Mouse (Mus musculus): ENCODE results near the gene Lamtor2.

The Lamtor2 gene

DNA sequence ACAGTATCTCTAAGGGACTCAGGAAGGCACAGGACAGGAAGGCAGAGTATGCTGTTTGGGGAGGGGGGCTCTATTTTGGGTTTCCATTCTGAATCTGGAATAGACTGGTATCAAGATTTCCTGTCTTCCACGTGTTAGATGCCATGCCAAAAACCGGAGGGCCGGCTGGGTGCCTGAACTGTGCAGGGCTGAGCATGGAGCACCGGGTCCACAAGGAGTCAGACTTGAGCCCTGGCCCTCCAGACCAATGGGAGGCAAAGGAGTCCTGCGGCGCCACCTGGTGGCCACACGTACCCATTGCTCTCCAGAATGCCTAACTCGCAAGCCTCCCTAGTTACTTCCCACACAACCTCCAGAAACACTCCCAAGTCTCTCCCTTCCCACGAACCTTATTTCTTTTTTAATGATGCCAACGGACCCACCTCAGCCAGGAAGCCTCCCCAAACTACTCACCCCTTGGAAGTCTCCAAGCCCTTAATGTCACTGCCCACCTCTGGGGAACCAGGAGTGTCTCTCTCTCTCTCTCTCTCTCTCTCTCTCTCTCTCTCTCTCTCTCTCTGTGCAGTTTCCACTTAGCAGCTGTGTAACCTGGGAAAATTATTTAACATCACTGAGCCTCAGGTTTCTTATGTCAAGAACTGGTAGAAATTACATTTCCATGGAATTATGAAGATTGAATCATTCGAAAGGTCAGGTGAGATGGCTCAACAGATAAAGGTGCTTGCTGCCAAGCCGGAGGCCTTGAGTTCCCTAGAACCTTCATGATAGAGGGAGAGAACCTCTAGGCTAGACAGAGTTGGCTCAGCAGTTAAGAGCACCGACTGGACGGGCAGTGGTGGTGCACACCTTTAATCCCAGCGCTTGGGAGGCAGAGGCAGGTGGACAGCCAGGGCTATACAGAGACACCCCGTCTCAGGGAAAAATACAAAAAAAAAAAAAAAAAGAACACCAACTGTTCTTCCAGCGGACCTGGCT lies 26.4 kb downstream of the Lamtor2 start:
- in situ Hi-C loops (cut with MboI; ENCODE audit: low sequenced_read_pairs), result no loop called here

DNA sequence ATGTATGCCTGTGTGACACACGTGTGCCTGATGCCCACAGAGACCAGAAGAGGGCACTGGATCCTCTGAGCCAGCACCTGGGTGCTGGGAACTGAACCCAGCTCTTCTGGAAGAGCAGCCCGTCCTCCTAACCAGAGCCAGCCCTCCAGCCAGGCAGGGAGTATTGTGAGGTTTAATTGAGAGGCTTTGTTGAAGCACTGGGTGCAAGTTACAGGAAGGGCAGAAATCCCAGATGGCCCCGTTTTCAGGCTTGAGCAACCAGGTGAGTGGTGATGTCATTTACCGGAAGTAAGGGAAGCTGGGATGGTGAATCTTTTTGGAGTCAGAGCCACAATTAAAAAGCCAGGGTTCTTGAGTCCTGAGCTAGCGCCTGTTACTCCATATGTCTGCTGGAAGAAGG lies 27.9 kb downstream of the Lamtor2 start:
- in situ Hi-C loops (cut with MboI; ENCODE audit: low sequenced_read_pairs), result no loop called here

DNA sequence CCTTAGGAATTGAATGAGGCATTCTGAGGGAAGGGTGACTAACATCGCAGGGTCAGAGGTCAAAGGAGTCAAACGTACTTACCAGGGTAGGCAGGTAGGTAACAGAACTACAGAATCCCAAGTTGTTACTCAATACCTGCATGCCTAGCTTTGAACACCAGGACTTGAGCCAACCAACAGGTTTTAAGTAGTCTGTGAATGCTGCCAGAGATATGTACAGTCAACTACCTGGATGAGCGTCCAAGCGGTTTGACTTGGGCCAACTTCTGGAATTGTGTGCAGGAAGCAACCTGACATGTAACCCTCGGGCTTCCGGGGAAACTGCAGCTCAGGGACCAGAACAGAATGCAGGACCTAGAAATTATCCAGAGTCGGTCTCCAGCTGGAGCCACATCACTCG lies 29.8 kb downstream of the Lamtor2 start:
- in situ Hi-C loops (cut with MboI; ENCODE audit: low sequenced_read_pairs), result loop anchor here (5.0 kb wide), 1 partner anchor 36 kb away; no protein-coding TSS in a partner anchor

DNA sequence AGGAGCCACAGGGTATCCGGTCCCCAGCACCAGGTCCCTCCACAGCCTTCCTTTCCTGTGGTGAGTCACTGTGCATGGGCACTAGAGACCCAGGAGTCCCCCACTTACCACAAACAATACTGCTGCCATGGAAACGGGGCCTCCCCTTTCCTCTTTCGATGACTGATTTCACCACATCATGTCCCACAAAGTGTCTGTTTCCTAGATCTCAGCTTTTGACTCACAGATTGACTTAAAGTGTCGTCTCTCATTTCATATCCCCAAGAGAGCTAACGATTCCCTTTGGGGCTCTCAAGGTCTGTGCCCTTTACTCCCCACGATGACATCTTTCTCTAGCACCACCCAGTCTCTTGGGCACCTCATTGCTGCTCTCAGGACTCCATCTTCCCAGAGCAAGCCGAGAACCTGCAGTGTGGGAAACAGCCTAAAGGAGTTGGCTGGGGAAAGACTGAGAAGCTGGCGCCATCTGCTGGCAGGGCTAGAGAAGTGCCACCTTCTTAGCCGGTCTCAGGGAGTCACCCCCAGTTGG lies 31.0 kb downstream of the Lamtor2 start:
- in situ Hi-C loops (cut with MboI; ENCODE audit: low sequenced_read_pairs), result loop anchor here (5.0 kb wide), 1 partner anchor 35 kb away; no protein-coding TSS in a partner anchor

DNA sequence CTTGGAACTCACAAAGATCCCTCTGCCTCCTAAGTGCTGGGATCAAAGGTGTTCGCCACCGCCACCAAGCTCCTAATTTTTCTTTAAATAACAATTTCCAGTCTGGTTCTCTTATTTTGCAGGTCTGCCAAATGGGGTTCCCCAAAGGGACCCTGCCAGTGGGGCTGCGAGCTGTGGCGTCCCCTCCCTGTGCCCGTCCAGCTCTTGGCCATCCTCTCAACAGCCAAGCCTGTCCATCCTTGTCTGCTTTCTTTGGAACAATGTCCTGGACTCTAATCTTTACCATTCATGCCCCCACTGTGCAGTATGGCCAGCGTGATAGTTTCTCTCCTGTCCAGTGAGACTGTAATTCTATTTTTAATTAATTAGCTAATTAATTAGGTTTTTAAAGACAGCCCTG lies 31.7 kb downstream of the Lamtor2 start:
- in situ Hi-C loops (cut with MboI; ENCODE audit: low sequenced_read_pairs), result loop anchor here (5.0 kb wide), 1 partner anchor 34 kb away; no protein-coding TSS in a partner anchor

DNA sequence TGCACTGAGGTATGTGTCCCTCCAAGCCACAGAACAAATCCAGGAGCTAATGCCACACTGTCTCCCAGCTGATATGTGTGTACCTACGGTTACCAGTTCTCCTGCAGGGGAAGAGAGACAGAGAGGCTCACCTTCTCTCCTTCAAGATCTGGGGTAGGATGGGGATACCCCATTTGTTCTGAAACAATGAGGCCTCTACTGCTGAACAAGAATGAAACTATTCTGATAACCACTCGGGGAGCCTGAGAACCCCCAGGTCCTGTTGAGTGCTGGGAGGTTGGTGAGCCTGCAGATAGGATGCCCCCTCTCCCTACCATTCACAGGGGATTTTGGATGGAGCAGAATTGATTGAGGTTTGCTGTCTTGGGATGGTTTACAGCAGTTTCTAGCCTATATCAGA lies 32.8 kb downstream of the Lamtor2 start:
- in situ Hi-C loops (cut with MboI; ENCODE audit: low sequenced_read_pairs), result loop anchor here (5.0 kb wide), 1 partner anchor 33 kb away; no protein-coding TSS in a partner anchor

DNA sequence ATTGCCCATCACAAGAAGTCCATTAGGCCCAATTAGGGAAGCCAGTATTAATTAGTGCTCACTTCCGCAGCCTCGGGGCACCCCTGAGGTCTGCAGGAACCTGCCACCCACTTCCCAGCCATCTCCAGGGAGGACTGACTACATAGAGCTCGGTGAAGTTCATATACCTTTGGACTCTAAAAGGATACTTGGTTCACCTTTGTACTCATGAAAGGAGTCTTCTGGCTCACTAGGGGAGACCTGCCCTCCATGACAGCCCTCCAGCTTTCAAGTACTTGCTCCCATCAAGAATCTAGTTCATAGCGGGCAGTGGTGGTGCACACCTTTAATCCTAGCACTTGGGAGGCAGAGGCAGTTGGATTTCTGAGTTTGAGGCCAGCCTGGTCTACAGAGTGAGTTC lies 34.5 kb downstream of the Lamtor2 start:
- in situ Hi-C loops (cut with MboI; ENCODE audit: low sequenced_read_pairs), result no loop called here

- in situ Hi-C loops (cut with MboI; ENCODE audit: low sequenced_read_pairs), result no loop called here
Measured at GRCm38 (mm10) chr3:88516407-88516806, 36.5 kb downstream of the Lamtor2 start.

DNA sequence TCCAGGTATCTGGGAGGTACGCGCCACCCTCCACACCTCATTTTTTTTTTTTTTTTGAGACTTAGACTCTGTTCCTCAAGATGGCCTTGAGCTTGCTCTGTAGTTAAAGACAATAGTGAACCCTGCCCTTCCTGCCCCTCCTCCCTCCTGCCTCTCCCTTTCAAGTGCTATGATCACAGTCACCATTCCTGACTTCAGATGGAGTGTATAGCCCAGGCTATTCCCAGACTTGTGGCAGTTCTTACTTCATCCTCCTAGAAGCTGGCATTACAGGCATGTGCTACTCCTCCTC lies 37.8 kb downstream of the Lamtor2 start:
- in situ Hi-C loops (cut with MboI; ENCODE audit: low sequenced_read_pairs), result no loop called here

DNA sequence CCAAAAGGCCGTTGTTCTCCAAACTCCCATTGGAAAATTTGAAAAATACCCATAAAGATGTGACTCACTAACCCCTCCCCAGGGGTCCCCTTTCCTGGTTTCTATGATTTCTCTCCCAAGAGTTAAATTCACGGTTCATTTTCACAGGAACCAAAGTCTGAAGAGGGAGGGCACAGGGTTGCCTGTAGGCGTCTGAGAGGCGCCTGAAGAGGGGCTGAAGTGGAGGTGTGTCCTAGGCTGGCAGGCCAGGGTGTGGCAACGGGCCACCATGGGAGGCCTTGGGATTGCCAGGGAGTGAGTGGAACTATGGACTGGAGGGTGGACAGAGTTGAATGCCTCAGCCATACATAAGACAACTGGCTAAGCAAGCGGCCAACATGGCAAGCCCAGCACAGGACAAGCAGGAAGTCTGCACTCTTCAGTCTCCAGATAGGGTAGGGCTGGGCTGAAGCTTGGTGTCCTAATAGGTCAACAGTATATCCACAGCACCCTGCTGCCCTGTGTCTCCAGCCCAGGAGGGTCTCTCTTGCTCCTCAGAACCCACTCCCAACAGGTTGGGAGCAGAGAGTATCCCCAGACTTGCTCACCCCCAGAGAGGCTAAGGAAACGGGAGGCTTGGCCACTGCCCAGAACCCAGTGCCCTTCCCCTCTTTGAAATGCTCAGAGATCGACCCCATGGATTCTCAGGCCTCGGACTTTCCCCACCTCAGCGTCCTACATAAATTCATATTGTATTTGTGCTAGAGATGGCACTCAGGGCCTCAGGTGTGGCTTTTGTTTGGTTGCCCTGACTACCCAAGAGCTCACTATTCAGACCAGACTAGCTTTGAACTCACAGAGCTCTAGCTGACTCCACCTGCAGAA lies 38.4 kb downstream of the Lamtor2 start:
- in situ Hi-C loops (cut with MboI; ENCODE audit: low sequenced_read_pairs), result no loop called here

- in situ Hi-C loops (cut with MboI; ENCODE audit: low sequenced_read_pairs), result no loop called here
Measured at GRCm38 (mm10) chr3:88513546-88514115, 39.2 kb downstream of the Lamtor2 start.

GRCm38 (mm10) chr3:88512896-88513545 lies 39.9 kb downstream of the Lamtor2 start:
- in situ Hi-C loops (cut with MboI; ENCODE audit: low sequenced_read_pairs), result no loop called here

- in situ Hi-C loops (cut with MboI; ENCODE audit: low sequenced_read_pairs), result no loop called here
Measured at GRCm38 (mm10) chr3:88512141-88512895, 40.6 kb downstream of the Lamtor2 start.

DNA sequence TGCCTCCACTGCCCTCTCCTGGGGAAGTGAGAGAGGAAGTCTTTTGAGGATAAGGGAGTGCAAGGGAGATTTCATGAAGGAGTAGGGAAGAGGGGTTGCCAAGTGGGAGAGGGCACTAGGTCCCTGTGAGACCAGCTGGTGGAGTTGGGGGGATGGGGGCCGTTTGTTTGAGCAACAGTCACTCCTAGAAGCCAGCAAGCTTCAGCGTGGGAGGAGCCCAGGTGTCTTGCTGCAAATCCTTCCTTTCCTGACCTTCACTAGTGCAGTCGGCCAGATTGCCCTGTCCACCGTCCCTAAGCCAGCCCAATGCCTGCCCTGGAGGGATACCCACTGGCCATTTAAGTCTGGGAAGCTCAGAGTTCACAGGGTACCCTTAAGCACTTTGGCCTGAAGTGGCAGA lies 41.3 kb downstream of the Lamtor2 start:
- in situ Hi-C loops (cut with MboI; ENCODE audit: low sequenced_read_pairs), result no loop called here

DNA sequence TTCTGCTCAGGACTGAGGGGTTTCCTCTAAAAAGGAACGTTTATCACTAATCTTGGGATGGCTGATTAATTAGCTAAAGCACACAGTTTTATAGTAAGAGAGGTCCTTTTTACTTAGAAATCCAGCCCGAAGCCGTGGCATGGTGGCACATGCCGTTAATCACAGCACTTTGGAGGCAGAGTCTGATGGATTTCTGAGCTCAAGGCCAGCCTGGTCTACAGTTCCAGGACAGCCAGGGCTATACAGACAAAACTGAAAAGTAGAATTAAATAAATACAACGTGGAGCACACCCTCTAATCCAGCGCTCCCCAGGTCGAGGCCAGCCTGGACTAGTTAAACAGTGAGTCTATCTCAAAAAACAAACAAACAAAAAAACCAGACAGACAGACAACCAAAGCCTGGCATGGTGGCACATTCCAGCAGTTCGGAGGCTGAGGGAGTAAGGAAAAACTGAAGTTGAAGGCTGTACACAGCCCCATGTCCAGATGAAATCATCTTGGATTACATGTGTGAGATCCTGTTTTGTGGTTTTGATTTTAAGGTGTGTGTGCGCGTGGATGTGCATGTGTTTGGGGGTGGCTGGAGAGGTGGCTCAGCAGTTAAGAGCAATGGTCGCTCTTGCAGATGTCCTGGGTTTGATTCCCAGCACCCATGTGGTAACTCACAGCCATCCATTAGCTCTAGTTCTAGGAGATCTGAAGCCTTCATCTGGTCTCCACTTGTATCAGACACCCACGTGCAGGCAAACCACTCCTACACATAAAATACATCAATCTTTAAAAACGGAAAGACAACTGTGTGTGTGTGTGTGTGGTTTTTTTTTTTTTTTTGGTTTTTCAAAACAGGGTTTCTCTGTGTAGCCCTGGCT lies 42.2 kb downstream of the Lamtor2 start:
- in situ Hi-C loops (cut with MboI; ENCODE audit: low sequenced_read_pairs), result no loop called here

DNA sequence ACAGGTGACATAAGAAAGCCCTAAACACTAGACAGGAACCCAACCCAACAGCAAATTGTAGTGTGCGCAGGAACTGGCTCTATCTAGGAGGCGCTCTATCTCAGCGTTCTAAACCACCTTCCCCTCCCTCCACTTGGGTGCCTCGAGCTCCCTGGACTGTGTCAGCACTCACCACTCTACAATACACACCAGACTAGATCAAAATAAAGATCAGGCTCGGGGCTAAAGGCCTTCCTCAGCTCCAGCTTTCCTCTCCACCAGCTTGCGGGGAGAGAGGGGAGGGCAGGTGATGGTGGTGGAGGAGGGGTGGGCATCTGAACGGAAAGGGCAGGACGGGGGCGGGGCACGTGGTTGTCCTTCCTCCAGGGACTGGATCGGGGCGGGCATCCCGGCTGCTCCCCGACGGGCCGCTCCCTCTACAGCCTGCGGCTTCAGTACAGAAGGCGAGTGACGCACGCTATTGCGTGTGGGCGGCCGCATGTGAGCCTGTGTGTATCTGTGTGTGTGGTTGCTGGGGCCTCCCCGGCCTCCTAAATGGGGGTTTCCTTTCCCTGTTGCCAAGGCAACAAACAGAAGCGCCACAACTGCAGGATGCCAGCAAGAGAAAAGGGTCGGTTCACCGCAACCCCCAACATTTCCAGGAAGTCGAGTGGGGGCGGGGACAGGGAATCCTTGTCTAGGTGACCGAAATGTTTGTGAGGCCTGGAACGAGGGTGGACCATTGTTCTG lies 43.0 kb downstream of the Lamtor2 start, which contains the start of gene Lmna:
TSS of gene Lmna (minus strand) at position 265 of the 729 bp plus-strand sequence.
- in situ Hi-C loops (cut with MboI; ENCODE audit: low sequenced_read_pairs), result no loop called here

- in situ Hi-C loops (cut with MboI; ENCODE audit: low sequenced_read_pairs), result no loop called here
Measured at GRCm38 (mm10) chr3:88509250-88509649, 43.6 kb downstream of the Lamtor2 start.

DNA sequence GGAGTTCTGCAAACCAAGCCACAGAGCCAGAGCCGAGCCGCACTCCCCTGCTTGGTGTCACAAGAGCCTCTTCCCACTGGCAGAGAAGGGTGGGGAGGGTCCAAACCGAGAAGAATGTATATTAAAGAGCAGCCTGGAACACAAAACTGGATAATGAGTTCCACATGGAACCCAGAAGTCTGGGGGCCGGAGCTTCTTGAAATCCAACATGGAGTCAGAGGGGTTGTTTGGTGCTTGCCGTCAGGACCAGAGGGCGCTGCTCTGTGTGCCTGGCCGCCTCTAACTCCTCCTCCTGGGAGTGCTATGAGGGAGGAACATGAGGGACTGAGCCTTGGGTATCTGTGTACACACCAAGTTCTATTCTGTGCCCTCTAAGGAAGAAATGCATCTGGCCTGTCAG lies 47.1 kb downstream of the Lamtor2 start:
- in situ Hi-C loops (cut with MboI; ENCODE audit: low sequenced_read_pairs), result no loop called here
